Mouse (Mus musculus): ENCODE data around the gene Tarbp1. TPM values are rescaled to one million over a fixed set of nuclear protein-coding genes. Genes with fewer than 3 reads are reported as not detected.

Gene Tarbp1
- polyA plus RNA-seq, 1 experiment from 2014 or later: 1.1 TPM

- Histone ChIP-seq H3K36me3 (ENCODE audit: control insufficient read depth, insufficient read depth, low read length) (no peaks in the 10 kb centered on the region), H3K4me2 (replicated peaks; ENCODE audit: low read depth) (no peak overlapping the region), H3K9ac (ENCODE audit: low read length) (no peak overlapping the region), H3K4me1 (replicated peaks; ENCODE audit: control insufficient read depth, insufficient read depth) (no peaks in the 10 kb centered on the region), H3K27me3 (ENCODE audit: control insufficient read depth, insufficient read depth, low read length) (no peaks in the 10 kb centered on the region), H3K9me3 (ENCODE audit: control insufficient read depth, low read length) (no peaks in the 10 kb centered on the region), H3K4me3 (ENCODE audit: low read depth, low read length) (no peak overlapping the region), H3K27ac (replicated peaks) (no peak overlapping the region)
- TF ChIP-seq CTCF (IDR thresholded peaks at IDR 0.05; ENCODE audit: low read depth) (no peak), EP300 (optimal IDR thresholded peaks at IDR 0.05) (no peak)
- ATAC-seq (ENCODE audit: low FRiP score, low TSS enrichment) (no peak), DNase-seq (ENCODE audit: low spot score) (no peak)
- WGBS: 22% methylated on average over 2 of the region's 2 CpGs
Observed at GRCm38 (mm10) chr8:126380141-126380540, 94.7 kb downstream of the Tarbp1 start.

DNA sequence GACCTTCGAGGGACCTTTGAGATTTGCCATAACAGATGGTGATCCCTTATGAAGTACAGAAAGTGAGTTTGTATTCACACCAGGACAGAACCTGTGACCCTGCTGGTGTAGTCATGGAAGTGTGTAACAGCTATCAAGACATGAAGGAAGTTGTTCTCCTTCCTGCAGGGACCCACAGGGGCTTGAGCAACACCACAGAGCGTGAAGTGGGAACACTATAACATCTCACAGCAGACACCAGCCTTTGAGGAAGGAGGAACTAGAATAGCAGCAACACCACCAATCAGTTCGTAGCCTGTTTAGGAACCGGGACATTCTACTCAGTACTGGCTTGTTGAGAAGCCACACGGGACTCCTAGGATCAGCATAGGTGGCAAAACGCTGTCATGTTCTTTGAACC lies 95.3 kb downstream of the Tarbp1 start:
- no peaks in the 10 kb centered on the region for H3K4me1 ChIP-seq (replicated peaks; ENCODE audit: control insufficient read depth, insufficient read depth)
- H3K9me3 ChIP-seq (ENCODE audit: control insufficient read depth, low read length): no peaks in the 10 kb centered on the region
- H3K36me3 ChIP-seq (ENCODE audit: control insufficient read depth, insufficient read depth, low read length): no peaks in the 10 kb centered on the region
- H3K4me2 ChIP-seq (replicated peaks; ENCODE audit: low read depth): no peak overlapping the region
- ATAC-seq (ENCODE audit: low FRiP score, low TSS enrichment) (no peak), DNase-seq (ENCODE audit: low spot score) (no peak)
- H3K27me3 ChIP-seq (ENCODE audit: control insufficient read depth, insufficient read depth, low read length): no peaks in the 10 kb centered on the region
- no peak overlapping the region for H3K27ac ChIP-seq (replicated peaks)
- no peak overlapping the region for H3K9ac ChIP-seq (ENCODE audit: low read length)
- TF ChIP-seq CTCF (IDR thresholded peaks at IDR 0.05; ENCODE audit: low read depth): no peak
- TF ChIP-seq EP300 (optimal IDR thresholded peaks at IDR 0.05): no peak
- WGBS: 82% methylated on average over 6 of the region's 6 CpGs
- no peak overlapping the region for H3K4me3 ChIP-seq (ENCODE audit: low read depth, low read length)

Other genes starting within 250 kb of the Tarbp1 start
- gene Slc35f3, start 176.5 kb downstream of the Tarbp1 start, polyA plus RNA-seq (2015; fragmentation: Nextera tagmentation; extraction: Ambion mirVana): 0.68 and 0.88 TPM in 2 replicates
- 55.6 and 58.7 TPM in 2 replicates for gene Coa6, start 52.5 kb downstream of the Tarbp1 start, polyA plus RNA-seq (2015; fragmentation: Nextera tagmentation; extraction: Ambion mirVana)
- gene Irf2bp2, start 118.9 kb upstream of the Tarbp1 start, polyA plus RNA-seq (2015; fragmentation: Nextera tagmentation; extraction: Ambion mirVana): 10.1 and 10.2 TPM in 2 replicates

All from stomach, postnatal 0 days (tissue).